In genomic region chr1:127239914-127240313, GRCm38 (mm10) we compare ENCODE assay signal across 7 mouse cellular contexts. TPM values are rescaled to one million over a fixed set of nuclear protein-coding genes. Genes with fewer than 3 reads are reported as not detected.
DNase-seq lines count a peak whose midpoint lies in the region; ATAC-seq lines count a peak whose summit lies in the region.

No protein-coding gene starts in this region.

- intact Hi-C loops in gastrocnemius, postnatal 36 days (cut with DNase I) = no loop called here

- DNase-seq in spleen, postnatal 36 days (ENCODE audit: low spot score in 2 of 2) = peak; percentile 18 to 25
- DNase-seq in spleen, postnatal 4 days (ENCODE audit: low spot score in 2 of 2) = no peak
- peak; percentile 11 for DNase-seq in skeletal muscle tissue, adult 2 months (ENCODE audit: low read depth, low spot score)
- no peak for DNase-seq in gastrocnemius, postnatal 36 days
- no peak for DNase-seq in layer of hippocampus, postnatal 10 days (ENCODE audit: low spot score in 2 of 2)

- ATAC-seq in granulocyte monocyte progenitor cell, adult 5-6 weeks (replicated peaks; ENCODE audit: poor library complexity, severe bottlenecking) = peak; percentile 56
- ATAC-seq in inflammation-experienced regulatory T-cells, adult 6 months = peak; percentile 57

RNA-seq across cellular contexts. Expression of gene Mgat5, which starts 35.1 kb away (rescaled TPM):
- total RNA-seq in granulocyte monocyte progenitor cell, adult 5-6 weeks (2014; fragmentation: Nextera tagmentation) = 78.8 and 93.3 TPM in 2 replicates
- total RNA-seq in granulocyte monocyte progenitor cell, adult 5-6 weeks (2017) = 80.5 and 82.1 TPM in 2 replicates
- polyA plus RNA-seq in inflammation-experienced regulatory T-cells, adult 6 months (2017; shearing (Covaris generic)) = 10 to 100 TPM; 11.6 to 20.6 (median 16.8) TPM
- total RNA-seq in gastrocnemius, postnatal 36 days (2021) = 1 to 10 TPM; 1.1 to 1.2 TPM
- 10 to 100 TPM; 45.2 to 51.6 TPM for total RNA-seq in layer of hippocampus, postnatal 10 days (2021)

Comparison
In these comparisons a context has a peak if more than half of its experiments do, and no peak if none do; other contexts are left out.
1. DNase-seq: peak in spleen, postnatal 36 days (2 of 2) and skeletal muscle tissue, adult 2 months (single experiment); none in spleen, postnatal 4 days (0 of 2), gastrocnemius, postnatal 36 days (0 of 2) and layer of hippocampus, postnatal 10 days (0 of 2).
2. RNA of gene Mgat5, which starts 35.1 kb away (total RNA-seq): 78.8 to 93.3 TPM in granulocyte monocyte progenitor cell, adult 5-6 weeks and 45.2 to 51.6 TPM in layer of hippocampus, postnatal 10 days; 1.1 to 1.2 TPM in gastrocnemius, postnatal 36 days; every median in the first group is over 10 times any median in the second.